Mouse (Mus musculus): Measurements from ENCODE around the gene Spag16. TPM values are rescaled to one million over a fixed set of nuclear protein-coding genes. Genes with fewer than 3 reads are reported as not detected.

Spag16 gene
- polyA plus RNA-seq, 1 experiment from 2014 or later: 1.6 TPM

DNA sequence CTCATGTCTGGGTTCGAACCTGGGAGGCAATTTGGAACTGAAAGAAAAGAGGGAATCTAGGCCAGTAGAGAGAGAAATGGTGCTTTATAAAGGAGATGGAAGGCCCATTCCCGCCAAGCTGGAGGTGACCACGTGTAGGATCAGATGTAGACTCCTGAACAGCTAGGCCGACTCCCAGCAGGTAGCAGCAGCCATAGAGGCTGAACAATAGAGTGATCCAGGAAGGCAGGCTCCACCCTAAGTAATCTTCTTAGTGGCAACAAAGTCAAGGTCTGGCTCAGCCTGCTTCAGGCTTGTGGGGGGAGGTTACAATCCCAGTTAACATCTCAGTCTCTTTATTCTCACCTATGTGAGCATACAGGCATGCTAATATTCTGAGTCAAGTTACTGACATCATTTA, 494.2 kb downstream of the Spag16 start:
- Histone ChIP-seq H3K4me1 (no peaks in the 10 kb centered on the region), H3K9me3 (no peaks in the 10 kb centered on the region), H3K27ac (no peak overlapping the region), H3K4me2 (no peak overlapping the region), H3K27me3 (no peaks in the 10 kb centered on the region), H3K9ac (no peak overlapping the region), H3K4me3 (replicated peaks) (no peak overlapping the region), H3K36me3 (replicated peaks) (no peaks in the 10 kb centered on the region)
- ATAC-seq (ENCODE audit: low FRiP score): no peak
- 68% methylated on average over 4 of the region's 4 CpGs for WGBS

DNA sequence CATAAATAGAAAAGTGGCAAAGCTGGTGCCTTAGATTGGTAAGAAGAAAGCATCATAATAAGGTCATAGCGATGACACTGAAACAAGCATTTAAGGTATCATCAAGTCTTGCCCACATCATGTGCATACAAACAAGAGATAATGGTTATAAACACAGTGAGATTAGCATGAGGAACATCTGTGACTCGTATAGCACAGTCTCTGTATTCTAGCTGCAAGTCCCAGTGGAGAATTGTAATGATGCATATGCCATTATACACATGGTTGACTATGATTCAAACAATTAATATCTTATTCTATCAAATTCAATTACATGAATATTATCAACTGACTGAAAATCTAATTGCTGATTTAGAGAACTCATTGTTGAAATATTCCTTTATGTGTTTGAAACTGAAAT, 519.4 kb downstream of the Spag16 start:
- no peak overlapping the region for H3K9ac ChIP-seq
- no peaks in the 10 kb centered on the region for H3K27me3 ChIP-seq
- no peaks in the 10 kb centered on the region for H3K4me1 ChIP-seq
- no peaks in the 10 kb centered on the region for H3K9me3 ChIP-seq
- 79% methylated on average over 2 of the region's 2 CpGs for WGBS
- no peak for ATAC-seq (ENCODE audit: low FRiP score)
- H3K36me3 ChIP-seq (replicated peaks): no peaks in the 10 kb centered on the region
- no peak overlapping the region for H3K4me3 ChIP-seq (replicated peaks)
- H3K27ac ChIP-seq: no peak overlapping the region
- no peak overlapping the region for H3K4me2 ChIP-seq

DNA sequence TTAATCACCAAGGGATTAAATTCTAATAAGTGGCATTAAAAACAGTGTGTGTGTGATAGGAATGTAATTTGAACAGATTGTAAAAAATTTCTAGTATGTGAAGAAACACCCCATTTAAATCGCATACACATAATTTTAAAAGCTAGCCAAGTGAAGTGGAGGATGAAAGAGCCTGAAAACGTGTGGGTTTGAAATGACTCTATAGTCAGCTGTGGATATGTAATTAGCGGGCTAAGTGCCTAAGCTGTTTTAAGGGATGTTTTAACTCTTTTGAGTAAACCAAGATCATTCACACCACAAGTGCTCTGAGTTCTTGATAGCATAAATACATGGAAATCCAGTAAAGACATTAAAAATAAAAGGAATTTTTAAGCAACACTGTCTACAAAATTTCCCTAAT, 524.6 kb downstream of the Spag16 start:
- no peak overlapping the region for H3K4me3 ChIP-seq (replicated peaks)
- no peaks in the 10 kb centered on the region for H3K36me3 ChIP-seq (replicated peaks)
- WGBS: 66% methylated on average over 3 of the region's 3 CpGs
- H3K9ac ChIP-seq: no peak overlapping the region
- no peaks in the 10 kb centered on the region for H3K9me3 ChIP-seq
- no peak overlapping the region for H3K4me2 ChIP-seq
- ATAC-seq (ENCODE audit: low FRiP score): no peak
- H3K27ac ChIP-seq: no peak overlapping the region
- H3K27me3 ChIP-seq: no peaks in the 10 kb centered on the region
- no peaks in the 10 kb centered on the region for H3K4me1 ChIP-seq

DNA sequence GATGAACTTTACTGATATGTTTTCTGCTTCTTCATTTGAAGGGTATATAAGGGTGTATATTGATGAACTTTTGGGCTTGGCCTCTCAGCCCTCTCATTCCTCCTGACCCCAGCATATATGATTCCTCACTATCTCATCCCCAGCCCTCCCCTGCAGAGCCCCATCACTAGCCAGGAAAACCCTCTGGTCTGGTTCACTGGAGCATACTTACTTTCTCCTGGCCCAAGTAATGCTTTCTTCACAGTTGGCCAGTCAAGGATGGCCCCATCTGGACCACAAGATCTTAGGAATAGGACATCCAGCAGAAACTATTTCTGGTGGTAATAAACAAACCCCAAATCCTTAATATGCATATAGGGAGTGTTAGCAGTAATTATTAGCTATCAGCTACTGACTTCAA, 527.2 kb downstream of the Spag16 start:
- H3K27ac ChIP-seq: no peak overlapping the region
- no peaks in the 10 kb centered on the region for H3K36me3 ChIP-seq (replicated peaks)
- no peak for ATAC-seq (ENCODE audit: low FRiP score)
- H3K27me3 ChIP-seq: no peaks in the 10 kb centered on the region
- H3K4me2 ChIP-seq: no peak overlapping the region
- no peak overlapping the region for H3K9ac ChIP-seq
- H3K4me1 ChIP-seq: no peaks in the 10 kb centered on the region
- H3K9me3 ChIP-seq: no peaks in the 10 kb centered on the region
- H3K4me3 ChIP-seq (replicated peaks): no peak overlapping the region

DNA sequence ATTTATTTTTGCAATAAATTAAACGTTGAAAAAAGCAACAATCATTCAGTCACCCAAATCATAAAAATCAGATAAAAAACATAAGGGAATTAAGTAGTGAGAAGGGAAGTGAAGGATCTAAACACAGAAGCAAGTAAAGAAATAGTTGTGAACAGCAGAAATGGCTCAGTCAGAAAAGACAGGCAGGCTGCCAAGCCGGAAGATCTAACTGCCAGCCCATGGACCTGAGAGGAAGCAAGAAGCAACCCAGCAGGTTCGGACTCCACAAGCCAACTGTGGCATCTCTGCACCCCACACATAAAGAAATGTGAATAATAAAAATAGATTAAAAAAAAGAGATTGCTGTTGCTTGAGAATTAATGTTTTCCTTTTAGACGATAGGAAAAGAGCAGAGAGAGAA, 545.0 kb downstream of the Spag16 start:
- 70% methylated on average over 4 of the region's 4 CpGs for WGBS
- no peaks in the 10 kb centered on the region for H3K27me3 ChIP-seq
- ATAC-seq (ENCODE audit: low FRiP score): no peak

DNA sequence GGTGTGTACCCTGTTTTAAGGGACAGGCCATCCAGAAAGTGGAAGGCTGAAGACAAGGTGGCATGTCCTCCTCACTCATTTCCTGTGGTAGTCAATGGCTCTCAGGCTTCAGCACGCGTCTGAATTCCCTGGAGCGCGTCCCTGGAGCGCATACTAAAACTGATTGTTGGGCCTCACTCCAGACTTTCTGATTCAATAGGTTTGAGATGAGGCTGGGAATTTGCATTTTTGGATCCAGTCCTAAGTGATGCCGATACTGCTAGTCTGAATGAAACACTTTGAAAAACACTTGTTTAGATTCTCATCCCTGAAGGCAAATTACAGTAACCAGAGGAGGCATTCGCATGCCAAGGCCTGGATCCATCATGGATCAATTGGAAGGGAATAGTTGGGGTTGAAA, 553.3 kb downstream of the Spag16 start:
- no peak overlapping the region for H3K27ac ChIP-seq
- no peak overlapping the region for H3K4me3 ChIP-seq (replicated peaks)
- no peak overlapping the region for H3K9ac ChIP-seq
- H3K9me3 ChIP-seq: no peaks in the 10 kb centered on the region
- no peaks in the 10 kb centered on the region for H3K36me3 ChIP-seq (replicated peaks)
- no peaks in the 10 kb centered on the region for H3K4me1 ChIP-seq
- WGBS: 75% methylated on average over 7 of the region's 7 CpGs
- no peak overlapping the region for H3K4me2 ChIP-seq
- ATAC-seq (ENCODE audit: low FRiP score): no peak
- H3K27me3 ChIP-seq: no peaks in the 10 kb centered on the region

More for the DNA sequence above, 545.0 kb downstream of the Spag16 start:
- Histone ChIP-seq H3K4me3 (replicated peaks) (no peak overlapping the region), H3K9ac (no peak overlapping the region), H3K36me3 (replicated peaks) (no peaks in the 10 kb centered on the region), H3K4me2 (no peak overlapping the region), H3K27ac (no peak overlapping the region), H3K9me3 (no peaks in the 10 kb centered on the region), H3K4me1 (no peaks in the 10 kb centered on the region)

DNA sequence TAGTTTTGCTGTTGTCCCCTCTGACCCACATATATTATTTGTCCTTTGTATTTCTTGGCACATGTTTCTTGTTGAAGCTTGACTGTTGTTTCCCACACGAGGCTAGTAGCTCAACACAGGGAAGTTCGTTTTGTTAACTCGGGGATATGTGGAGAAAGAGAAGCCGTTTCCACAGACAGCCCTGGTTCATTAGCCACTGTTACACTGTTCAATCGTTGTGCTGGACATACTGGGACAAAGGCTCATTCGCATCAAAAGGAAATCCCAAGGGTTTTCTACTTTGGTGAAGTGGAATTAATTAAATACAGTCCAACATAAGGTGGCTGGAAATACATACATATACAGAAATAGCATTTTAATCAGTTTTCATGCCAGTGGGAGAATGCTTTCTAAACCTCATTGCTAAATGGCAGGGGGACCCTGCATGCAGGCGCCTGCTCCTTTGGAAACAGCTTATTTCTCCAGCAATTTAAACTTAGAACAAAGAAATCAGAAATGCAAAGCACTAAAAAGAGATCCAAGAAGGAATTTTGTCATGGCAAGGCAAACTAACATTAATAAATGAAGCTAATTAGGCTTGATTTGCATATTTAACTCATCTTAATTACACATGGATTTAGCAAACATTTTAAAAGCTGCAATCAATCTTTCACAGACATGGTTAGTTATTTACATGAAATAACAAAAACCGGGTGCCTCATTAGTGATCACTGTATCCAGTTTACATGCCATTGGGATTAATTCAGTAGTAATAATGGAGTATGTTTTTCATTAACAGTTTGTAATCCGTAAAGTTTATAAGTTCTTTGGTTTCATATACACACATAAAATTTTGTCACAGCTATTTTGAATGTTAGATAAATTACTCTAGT, 615.7 kb downstream of the Spag16 start:
- Histone ChIP-seq H3K9me3 (no peaks in the 10 kb centered on the region), H3K4me1 (0 out of 2 replicates have a peak, but pooled peaks cover 5% of the 10 kb centered on the region), H3K36me3 (replicated peaks) (no peaks in the 10 kb centered on the region), H3K27ac (peak overlapping the region; percentile 36; the same call in 1 of the 2 replicates), H3K27me3 (peaks cover 31% of the 10 kb centered on the region), H3K9ac (no peak overlapping the region), H3K4me3 (replicated peaks) (no peak overlapping the region), H3K4me2 (no peak overlapping the region)
- WGBS: 9% methylated on average over 9 of the region's 9 CpGs
- ATAC-seq (ENCODE audit: low FRiP score): peak; percentile 75

DNA sequence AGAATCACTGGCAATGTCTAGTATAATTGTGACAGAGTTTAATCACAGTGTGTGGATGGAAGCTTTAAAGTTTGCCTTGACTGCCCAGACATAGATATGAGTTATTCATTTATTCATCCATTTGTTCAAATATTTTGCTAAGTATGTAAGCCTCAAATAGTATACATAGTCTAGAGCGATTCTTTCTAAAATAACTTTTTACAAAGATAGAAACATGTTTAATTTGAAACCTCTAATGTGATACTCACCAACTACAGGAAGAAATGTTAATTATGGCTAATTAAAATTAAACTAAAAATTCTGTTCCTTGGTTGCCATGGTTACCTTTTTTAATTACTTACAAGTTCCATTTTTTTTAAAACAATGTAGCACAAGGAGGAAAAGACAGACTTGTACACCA, 653.1 kb downstream of the Spag16 start:
- Histone ChIP-seq H3K4me2 (no peak overlapping the region), H3K9me3 (no peaks in the 10 kb centered on the region), H3K9ac (no peak overlapping the region), H3K27me3 (no peaks in the 10 kb centered on the region), H3K36me3 (replicated peaks) (no peaks in the 10 kb centered on the region), H3K4me1 (no peaks in the 10 kb centered on the region), H3K27ac (no peak overlapping the region), H3K4me3 (replicated peaks) (no peak overlapping the region)
- no peak for ATAC-seq (ENCODE audit: low FRiP score)
- 89% methylated on average over 1 of the region's 1 CpGs for WGBS

DNA sequence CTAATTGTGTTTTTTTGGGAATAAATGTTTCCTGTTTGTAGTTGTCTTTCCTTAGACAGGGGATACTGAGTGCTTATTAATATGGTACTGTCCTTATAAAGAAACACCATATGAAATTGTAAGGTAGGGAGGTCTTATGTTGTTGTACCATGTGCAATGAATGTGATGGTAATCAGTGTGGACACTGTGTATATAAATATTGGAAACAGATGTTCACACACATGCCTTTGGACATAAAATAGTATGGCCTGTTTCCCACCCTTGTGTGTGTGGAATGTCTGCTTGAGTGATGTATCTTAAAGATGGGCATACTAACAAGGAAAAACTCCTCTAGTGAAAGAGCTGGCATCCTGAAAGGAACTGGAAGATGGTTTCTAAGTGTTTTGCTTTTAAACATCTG, 692.1 kb downstream of the Spag16 start:
- H3K9ac ChIP-seq: no peak overlapping the region
- no peaks in the 10 kb centered on the region for H3K4me1 ChIP-seq
- H3K4me3 ChIP-seq (replicated peaks): no peak overlapping the region
- H3K36me3 ChIP-seq (replicated peaks): no peaks in the 10 kb centered on the region
- no peaks in the 10 kb centered on the region for H3K27me3 ChIP-seq
- no peak for ATAC-seq (ENCODE audit: low FRiP score)
- H3K4me2 ChIP-seq: no peak overlapping the region
- H3K9me3 ChIP-seq: 0 out of 2 replicates have a peak, but pooled peaks cover 3% of the 10 kb centered on the region
- H3K27ac ChIP-seq: no peak overlapping the region

DNA sequence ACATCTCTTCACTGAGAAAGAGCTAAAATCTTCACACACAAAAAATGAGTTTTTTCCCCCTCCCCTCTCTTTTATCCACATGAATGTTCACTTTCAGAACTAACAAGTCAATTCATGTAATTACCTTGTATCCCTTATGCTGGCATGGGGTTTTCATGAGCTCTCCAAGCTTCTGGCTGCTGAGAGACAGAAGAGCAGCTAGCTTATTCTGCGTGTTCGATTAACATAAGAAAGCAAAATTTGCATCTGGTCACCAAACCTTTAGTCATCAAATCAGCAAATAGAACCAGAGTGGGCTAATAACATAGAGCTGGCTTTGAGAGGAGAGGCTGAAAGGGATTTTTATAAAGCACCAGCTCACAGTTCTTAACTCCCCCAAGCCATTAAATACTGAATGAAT, 700.4 kb downstream of the Spag16 start:
- no peak overlapping the region for H3K9ac ChIP-seq
- 22% methylated on average over 2 of the region's 2 CpGs for WGBS
- no peak overlapping the region for H3K4me3 ChIP-seq (replicated peaks)
- 0 out of 2 replicates have a peak, but pooled peaks cover 3% of the 10 kb centered on the region for H3K9me3 ChIP-seq
- H3K27me3 ChIP-seq: no peaks in the 10 kb centered on the region
- ATAC-seq (ENCODE audit: low FRiP score): peak; percentile 68; the same call in 1 of the 2 replicates
- H3K27ac ChIP-seq: no peak overlapping the region
- H3K36me3 ChIP-seq (replicated peaks): no peaks in the 10 kb centered on the region
- H3K4me2 ChIP-seq: no peak overlapping the region
- peaks cover 5% of the 10 kb centered on the region; the same call in 1 of the 2 replicates for H3K4me1 ChIP-seq

DNA sequence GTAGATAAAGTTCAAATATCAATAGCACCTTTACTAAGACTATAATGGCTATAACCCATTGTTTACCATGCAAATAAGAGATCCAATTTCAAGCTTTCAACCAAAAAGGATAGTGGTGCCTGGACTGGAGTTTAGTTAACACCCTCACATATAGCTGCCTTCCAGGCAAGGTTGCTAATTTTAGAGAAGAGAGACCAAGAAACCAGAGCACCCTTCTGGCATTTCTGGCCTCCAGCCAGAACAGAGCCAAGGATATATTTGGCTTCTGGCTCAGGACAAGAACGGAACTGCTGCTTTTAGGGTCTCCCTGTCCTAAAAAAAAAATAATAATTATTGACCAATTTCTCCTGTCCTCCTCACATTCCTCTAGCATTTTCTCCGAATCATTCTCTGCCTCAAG, 703.0 kb downstream of the Spag16 start:
- 92% methylated on average over 2 of the region's 2 CpGs for WGBS
- Histone ChIP-seq H3K4me1 (peaks cover 5% of the 10 kb centered on the region; the same call in 1 of the 2 replicates), H3K4me3 (replicated peaks) (no peak overlapping the region), H3K36me3 (replicated peaks) (no peaks in the 10 kb centered on the region), H3K9me3 (no peaks in the 10 kb centered on the region), H3K4me2 (no peak overlapping the region), H3K27ac (no peak overlapping the region), H3K27me3 (no peaks in the 10 kb centered on the region), H3K9ac (no peak overlapping the region)
- no peak for ATAC-seq (ENCODE audit: low FRiP score)

DNA sequence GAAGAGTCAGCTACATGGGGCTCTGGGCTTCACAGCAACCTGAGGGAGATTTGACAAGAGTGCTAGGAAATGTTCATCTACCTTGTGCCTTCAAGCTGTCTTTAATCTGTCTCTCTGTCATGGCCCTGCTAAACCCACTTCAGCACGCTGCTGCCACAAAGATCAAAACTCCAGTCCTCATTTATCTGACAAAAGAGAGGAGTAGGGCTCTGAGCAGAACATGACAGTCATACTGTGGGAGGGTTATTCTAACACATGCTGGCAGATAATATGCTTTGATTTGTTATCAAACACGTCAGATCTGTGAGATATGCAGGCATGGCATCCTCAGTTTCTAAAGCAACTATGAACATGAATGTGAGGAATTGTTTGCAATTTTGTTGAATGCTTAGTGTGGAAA, 725.1 kb downstream of the Spag16 start:
- Histone ChIP-seq H3K4me1 (no peaks in the 10 kb centered on the region), H3K36me3 (replicated peaks) (no peaks in the 10 kb centered on the region), H3K4me3 (replicated peaks) (no peak overlapping the region), H3K27me3 (no peaks in the 10 kb centered on the region), H3K9me3 (no peaks in the 10 kb centered on the region), H3K27ac (no peak overlapping the region), H3K4me2 (no peak overlapping the region), H3K9ac (no peak overlapping the region)
- 71% methylated on average over 2 of the region's 2 CpGs for WGBS
- ATAC-seq (ENCODE audit: low FRiP score): no peak

DNA sequence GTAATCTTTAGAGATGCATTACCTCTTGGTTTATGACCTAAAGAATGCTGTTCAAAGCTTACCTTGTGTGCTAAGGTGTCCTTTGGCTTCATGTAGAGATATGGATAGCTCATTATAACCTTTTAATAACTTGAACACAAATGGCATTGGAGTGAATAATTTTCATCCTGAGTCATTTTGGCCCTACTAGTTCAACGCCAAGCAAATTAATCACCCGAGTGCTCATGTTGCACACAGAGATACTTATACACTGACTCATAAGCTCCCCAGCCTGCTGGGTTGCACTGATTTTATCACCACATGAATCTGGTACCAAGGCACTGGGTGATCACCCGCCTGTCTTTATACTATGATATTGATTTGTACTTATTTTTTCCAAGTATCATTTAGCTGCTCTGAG, 795.0 kb downstream of the Spag16 start:
- Histone ChIP-seq H3K9ac (no peak overlapping the region), H3K9me3 (no peaks in the 10 kb centered on the region), H3K27me3 (peaks cover 7% of the 10 kb centered on the region; the same call in 1 of the 2 replicates), H3K4me3 (replicated peaks) (no peak overlapping the region), H3K4me1 (peaks cover 9% of the 10 kb centered on the region), H3K36me3 (replicated peaks) (no peaks in the 10 kb centered on the region), H3K4me2 (no peak overlapping the region), H3K27ac (no peak overlapping the region)
- WGBS: 88% methylated on average over 3 of the region's 3 CpGs
- no peak for ATAC-seq (ENCODE audit: low FRiP score)
